Mouse (Mus musculus) embryonic facial prominence, embryonic 14.5 days (tissue): ENCODE data around the gene Btbd6. TPM values are rescaled to one million over a fixed set of nuclear protein-coding genes. Genes with fewer than 3 reads are reported as not detected.

ENCODE experiments used
- polyA plus RNA-seq: library from polyadenylated mRNA; unstranded; fragments of >200 nt; fragmentation: Nextera tagmentation; extraction: Ambion mirVana; gene quantifications from 2 replicates; pipeline ENCODE4 v1.2.1, GENCODE M21; 2014

The Btbd6 gene
- polyA plus RNA-seq, 1 experiment from 2014 or later = 22.8 TPM

Other genes with a start within 250 kb of the Btbd6 start
- 12.8 and 13.0 TPM in 2 replicates for gene Pld4, start 215.8 kb upstream of the Btbd6 start, polyA plus RNA-seq
- 5.9 and 8.3 TPM in 2 replicates for gene Ahnak2, start 173.8 kb upstream of the Btbd6 start, polyA plus RNA-seq
- 6.6 and 7.1 TPM in 2 replicates for gene Clba1, start 167.5 kb upstream of the Btbd6 start, polyA plus RNA-seq
- gene Cdca4, start 147.1 kb upstream of the Btbd6 start, polyA plus RNA-seq = 86.2 and 105 TPM in 2 replicates
- gene Gpr132, start 108.3 kb upstream of the Btbd6 start, polyA plus RNA-seq = 0.45 and 0.54 TPM in 2 replicates
- gene Jag2, start 46.7 kb upstream of the Btbd6 start, polyA plus RNA-seq = 9.4 and 13.1 TPM in 2 replicates
- 87.3 and 87.4 TPM in 2 replicates for gene Nudt14, start 34.4 kb upstream of the Btbd6 start, polyA plus RNA-seq
- 50.0 and 54.3 TPM in 2 replicates for gene Brf1, start 24.2 kb downstream of the Btbd6 start, polyA plus RNA-seq
- 17.9 and 18.7 TPM in 2 replicates for gene Pacs2, start 38.0 kb downstream of the Btbd6 start, polyA plus RNA-seq
- gene Tex22, start 98.0 kb downstream of the Btbd6 start, polyA plus RNA-seq = not detected in 2 replicates
- 19.8 and 21.3 TPM in 2 replicates for gene Mta1, start 121.8 kb downstream of the Btbd6 start, polyA plus RNA-seq
- gene Crip2, start 163.8 kb downstream of the Btbd6 start, polyA plus RNA-seq = 154 and 185 TPM in 2 replicates
- gene Crip1, start 169.8 kb downstream of the Btbd6 start, polyA plus RNA-seq = 408 and 507 TPM in 2 replicates
- 19.8 and 23.5 TPM in 2 replicates for gene Tedc1, start 179.9 kb downstream of the Btbd6 start, polyA plus RNA-seq
- gene Tmem121, start 209.4 kb downstream of the Btbd6 start, polyA plus RNA-seq = 8.7 and 11.5 TPM in 2 replicates